Mouse (Mus musculus) midbrain, embryonic 10.5 days (tissue): ENCODE data around the gene Kcnk4. TPM values are rescaled to one million over a fixed set of nuclear protein-coding genes. Genes with fewer than 3 reads are reported as not detected.
A peak's percentile ranks its signal among the peaks of the same experiment; 100 is the strongest.

Source experiments
- DNase-seq: peaks from one replicate; pipeline ENCODE4 v3.0.0-alpha.2; 2017; ENCODE audit warnings: low spot score
- H3K27ac ChIP-seq: fragments of 300-500 bp; sonication (generic); replicated peaks from 2 replicates; pipeline ENCODE4 v1.5.1; 2016; ENCODE audit warnings: mild to moderate bottlenecking
- H3K27me3 ChIP-seq: fragments of 300-500 bp; sonication (generic); 2 replicates; pipeline ENCODE4 v1.6.1; 2016; ENCODE audit warnings: low read depth, mild to moderate bottlenecking; ENCODE audit not compliant: poor library complexity, severe bottlenecking
- H3K36me3 ChIP-seq: fragments of 300-500 bp; sonication (generic); 2 replicates; pipeline ENCODE4 v1.6.1; 2016; ENCODE audit warnings: mild to moderate bottlenecking, moderate library complexity
- H3K4me1 ChIP-seq: fragments of 300-500 bp; sonication (generic); 2 replicates; pipeline ENCODE4 v1.6.1; 2016
- H3K4me3 ChIP-seq: fragments of 300-500 bp; sonication (generic); 2 replicates; pipeline ENCODE4 v1.5.1; 2016; ENCODE audit warnings: mild to moderate bottlenecking, moderate library complexity
- H3K9me3 ChIP-seq: fragments of 300-500 bp; sonication (generic); replicated peaks from 2 replicates; pipeline ENCODE4 v1.6.1; 2016; ENCODE audit warnings: mild to moderate bottlenecking
- WGBS: fragments of 180-500 bp; shearing (Covaris S2); methylation state at CpG from one replicate; pipeline ENCODE4 v1.1.7; 2016; 5-methylcytosine and 5-hydroxymethylcytosine counted together
- polyA plus RNA-seq: library from polyadenylated mRNA; unstranded; fragments of >200 nt; fragmentation: Nextera tagmentation; extraction: Ambion mirVana; gene quantifications from 2 replicates; pipeline ENCODE4 v1.2.1, GENCODE M21; 2016

Kcnk4 gene
- 0.11 TPM in 1 of 2 replicates, not detected in the other for polyA plus RNA-seq

GRCm38 (mm10) chr19:6934195-6934977, at the start of gene Kcnk4:
Kcnk4 (minus strand) TSS chr19:6934515.
- WGBS = 13% methylated on average over 20 of the region's 23 CpGs
- DNase-seq = no peak
- H3K27me3 ChIP-seq = peaks cover 85% of the 10 kb centered on the region
- 0 out of 2 replicates have a peak, but pooled peaks cover 2% of the 10 kb centered on the region for H3K36me3 ChIP-seq
- peak within 1 kb of the TSS; percentile 47 for H3K4me3 ChIP-seq
- H3K27ac ChIP-seq = no peak within 1 kb of the TSS; the same call in 1 of the 2 replicates
- H3K9me3 ChIP-seq = no peaks in the 10 kb centered on the region
- peaks cover 24% of the 10 kb centered on the region for H3K4me1 ChIP-seq

GRCm38 (mm10) chr19:6983621-6984020, 49.3 kb upstream of the Kcnk4 start:
- H3K4me1 ChIP-seq = peaks cover 57% of the 10 kb centered on the region
- 67% methylated on average over 5 of the region's 5 CpGs for WGBS
- no peak for DNase-seq
- H3K4me3 ChIP-seq = no peak overlapping the region
- H3K36me3 ChIP-seq = peaks cover 42% of the 10 kb centered on the region
- H3K9me3 ChIP-seq = no peaks in the 10 kb centered on the region
- no peak overlapping the region for H3K27ac ChIP-seq
- no peaks in the 10 kb centered on the region for H3K27me3 ChIP-seq

GRCm38 (mm10) chr19:6981465-6981864, 47.1 kb upstream of the Kcnk4 start:
- 92% methylated on average over 4 of the region's 4 CpGs for WGBS
- Histone ChIP-seq H3K4me1 (peaks cover 58% of the 10 kb centered on the region), H3K9me3 (no peaks in the 10 kb centered on the region), H3K27me3 (no peaks in the 10 kb centered on the region), H3K36me3 (peaks cover 64% of the 10 kb centered on the region), H3K27ac (no peak overlapping the region), H3K4me3 (peak overlapping the region; percentile 66)
- DNase-seq = no peak

- peaks cover 59% of the 10 kb centered on the region for H3K4me1 ChIP-seq
Measured at GRCm38 (mm10) chr19:6980381-6981093, 46.2 kb upstream of the Kcnk4 start, which contains the start of gene Fkbp2. Fkbp2 (minus strand) TSS chr19:6980501.

GRCm38 (mm10) chr19:6979486-6980380, 45.4 kb upstream of the Kcnk4 start:
- DNase-seq = peak; percentile 100
- H3K27me3 ChIP-seq = no peaks in the 10 kb centered on the region
- peaks cover 55% of the 10 kb centered on the region for H3K4me1 ChIP-seq
- H3K9me3 ChIP-seq = no peaks in the 10 kb centered on the region
- peak overlapping the region; percentile 66 for H3K4me3 ChIP-seq
- under 1% methylated on average over 59 of the region's 59 CpGs for WGBS
- H3K36me3 ChIP-seq = peaks cover 55% of the 10 kb centered on the region
- H3K27ac ChIP-seq = peak overlapping the region; percentile 97

More at GRCm38 (mm10) chr19:6980381-6981093, 46.2 kb upstream of the Kcnk4 start, which contains the start of gene Fkbp2:
- DNase-seq = peak; percentile 99
- Histone ChIP-seq H3K4me3 (peak within 1 kb of the TSS; percentile 66), H3K36me3 (peaks cover 63% of the 10 kb centered on the region), H3K9me3 (no peaks in the 10 kb centered on the region), H3K27me3 (no peaks in the 10 kb centered on the region), H3K27ac (peak within 1 kb of the TSS; percentile 97)
- 2% methylated on average over 38 of the region's 38 CpGs for WGBS

- peak overlapping the region; percentile 66 for H3K4me3 ChIP-seq
- WGBS = 15% methylated on average over 11 of the region's 11 CpGs
- peak; percentile 30 for DNase-seq
- H3K9me3 ChIP-seq = no peaks in the 10 kb centered on the region
- H3K4me1 ChIP-seq = peaks cover 59% of the 10 kb centered on the region
- H3K27me3 ChIP-seq = no peaks in the 10 kb centered on the region
- peak overlapping the region; percentile 97 for H3K27ac ChIP-seq
- peaks cover 49% of the 10 kb centered on the region for H3K36me3 ChIP-seq
Measured at GRCm38 (mm10) chr19:6979001-6979479, 44.7 kb upstream of the Kcnk4 start.

- H3K4me1 ChIP-seq = peaks cover 63% of the 10 kb centered on the region
- DNase-seq = no peak
- peak overlapping the region; percentile 97 for H3K27ac ChIP-seq
- H3K36me3 ChIP-seq = peaks cover 45% of the 10 kb centered on the region
- H3K27me3 ChIP-seq = no peaks in the 10 kb centered on the region
- 64% methylated on average over 3 of the region's 3 CpGs for WGBS
- H3K4me3 ChIP-seq = peak overlapping the region; percentile 66
- H3K9me3 ChIP-seq = no peaks in the 10 kb centered on the region
Measured at GRCm38 (mm10) chr19:6978639-6978974, 44.3 kb upstream of the Kcnk4 start.

GRCm38 (mm10) chr19:6977759-6978638, 43.7 kb upstream of the Kcnk4 start:
- Histone ChIP-seq H3K27ac (peak overlapping the region; percentile 97), H3K27me3 (no peaks in the 10 kb centered on the region), H3K9me3 (no peaks in the 10 kb centered on the region), H3K36me3 (peaks cover 40% of the 10 kb centered on the region), H3K4me1 (peaks cover 66% of the 10 kb centered on the region), H3K4me3 (peak overlapping the region; percentile 66)
- 88% methylated on average over 13 of the region's 13 CpGs for WGBS
- no peak for DNase-seq

GRCm38 (mm10) chr19:6975537-6976521, 41.5 kb upstream of the Kcnk4 start, which contains the start of gene Plcb3:
Plcb3 (minus strand) TSS chr19:6976470.
- H3K27me3 ChIP-seq = peaks cover 21% of the 10 kb centered on the region
- peak; percentile 78 for DNase-seq
- no peaks in the 10 kb centered on the region for H3K9me3 ChIP-seq
- peak within 1 kb of the TSS; percentile 95 for H3K4me3 ChIP-seq
- peaks cover 68% of the 10 kb centered on the region for H3K4me1 ChIP-seq
- H3K36me3 ChIP-seq = peaks cover 27% of the 10 kb centered on the region
- WGBS = 0% methylated on average over 16 of the region's 16 CpGs
- H3K27ac ChIP-seq = peak within 1 kb of the TSS; percentile 95

GRCm38 (mm10) chr19:6974211-6975205, 40.2 kb upstream of the Kcnk4 start, which contains the start of gene Ppp1r14b:
Ppp1r14b (plus strand) TSS chr19:6974968.
- peaks cover 73% of the 10 kb centered on the region for H3K4me1 ChIP-seq
- H3K4me3 ChIP-seq = peak within 1 kb of the TSS; percentile 95
- H3K27ac ChIP-seq = peak within 1 kb of the TSS; percentile 95
- under 1% methylated on average over 82 of the region's 84 CpGs for WGBS
- DNase-seq = peak; percentile 93
- no peaks in the 10 kb centered on the region for H3K9me3 ChIP-seq
- peaks cover 27% of the 10 kb centered on the region for H3K36me3 ChIP-seq
- peaks cover 33% of the 10 kb centered on the region for H3K27me3 ChIP-seq
